Mouse (Mus musculus) liver, embryonic 12.5 days (tissue): ENCODE measurements around the gene Serpina1c. TPM values are rescaled to one million over a fixed set of nuclear protein-coding genes. Genes with fewer than 3 reads are reported as not detected.
"Not testable (repeated sequence)": the region's sequence is repeated elsewhere in the genome, so short reads cannot be mapped to it uniquely, and the experiment has no call there.

Experiments
- ATAC-seq: fragments of 200-750 bp; cut with Nextera tagmentation; 2 replicates; pipeline ENCODE4 v1.8.0; 2017; ENCODE audit warnings: moderate number of reproducible peaks, mild to moderate bottlenecking, moderate library complexity
- H3K27ac ChIP-seq: fragments of 300-500 bp; sonication (generic); 2 replicates; pipeline ENCODE4 v1.5.1; 2016; ENCODE audit warnings: mild to moderate bottlenecking
- H3K27me3 ChIP-seq: fragments of 300-500 bp; sonication (generic); replicated peaks from 2 replicates; pipeline ENCODE4 v1.6.1; 2016; ENCODE audit warnings: mild to moderate bottlenecking, moderate library complexity
- H3K36me3 ChIP-seq: fragments of 300-500 bp; sonication (generic); 2 replicates; pipeline ENCODE4 v1.6.1; 2016; ENCODE audit warnings: mild to moderate bottlenecking, moderate library complexity
- H3K4me1 ChIP-seq: fragments of 300-500 bp; sonication (generic); 2 replicates; pipeline ENCODE4 v1.6.1; 2016
- H3K4me2 ChIP-seq: fragments of 300-500 bp; sonication (generic); 2 replicates; pipeline ENCODE4 v1.6.1; 2016; ENCODE audit warnings: mild to moderate bottlenecking, moderate library complexity
- H3K4me3 ChIP-seq: fragments of 300-500 bp; sonication (generic); 2 replicates; pipeline ENCODE4 v1.5.1; 2016; ENCODE audit warnings: mild to moderate bottlenecking, moderate library complexity
- H3K9ac ChIP-seq: fragments of 300-500 bp; sonication (generic); 2 replicates; pipeline ENCODE4 v1.6.1; 2016; ENCODE audit warnings: mild to moderate bottlenecking, moderate library complexity
- H3K9me3 ChIP-seq: fragments of 300-500 bp; sonication (generic); replicated peaks from 2 replicates; pipeline ENCODE4 v1.6.1; 2016; ENCODE audit warnings: mild to moderate bottlenecking, moderate library complexity
- WGBS: fragments of 180-500 bp; shearing (Covaris S2); methylation state at CpG from one replicate; pipeline ENCODE4 v1.1.7; 2016; ENCODE audit not compliant: insufficient replicate concordance; 5-methylcytosine and 5-hydroxymethylcytosine counted together
- polyA plus RNA-seq: library from polyadenylated mRNA; unstranded; fragments of >200 nt; fragmentation: Nextera tagmentation; extraction: Ambion mirVana; gene quantifications from 2 replicates; pipeline ENCODE4 v1.2.1, GENCODE M21; 2016

Gene Serpina1c
- 33.5 and 36.9 TPM in 2 replicates for polyA plus RNA-seq

DNA sequence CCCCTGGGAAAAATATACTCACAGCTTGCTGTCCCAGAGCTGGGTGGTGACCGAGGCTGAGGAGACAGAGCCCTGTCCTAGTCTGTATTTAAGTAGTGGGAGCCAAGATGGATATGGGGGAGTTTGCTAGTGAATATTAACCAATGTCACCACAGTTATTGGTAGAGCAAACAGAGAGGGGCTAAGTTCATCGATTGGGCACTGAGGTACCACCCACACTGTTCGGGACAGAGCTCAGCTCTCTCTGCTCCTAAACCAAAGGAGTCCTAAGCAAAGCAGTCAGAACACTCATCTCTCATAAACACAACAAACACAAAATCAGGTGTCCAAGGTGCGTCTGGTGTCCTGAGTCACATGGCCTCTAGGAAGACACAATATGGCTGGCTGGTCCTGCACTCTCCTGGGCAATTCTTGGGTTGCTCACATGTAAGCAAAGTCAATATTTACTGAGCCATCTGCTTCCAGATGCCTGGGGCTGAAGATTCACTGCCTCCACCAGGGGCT, at the start of gene Serpina1c:
Serpina1c (minus strand) TSS at position 51 of the 504 bp plus-strand sequence.
- ATAC-seq, H3K36me3 ChIP-seq, H3K9me3 ChIP-seq, H3K4me3 ChIP-seq, H3K4me1 ChIP-seq, H3K9ac ChIP-seq, H3K27me3 ChIP-seq, H3K27ac ChIP-seq: not testable (repeated sequence)
- 0 out of 2 replicates have a peak within 1 kb of the TSS, but pooled peaks have one; percentile 18 for H3K4me2 ChIP-seq
- WGBS, result 56% methylated on average over 4 of the region's 4 CpGs

DNA sequence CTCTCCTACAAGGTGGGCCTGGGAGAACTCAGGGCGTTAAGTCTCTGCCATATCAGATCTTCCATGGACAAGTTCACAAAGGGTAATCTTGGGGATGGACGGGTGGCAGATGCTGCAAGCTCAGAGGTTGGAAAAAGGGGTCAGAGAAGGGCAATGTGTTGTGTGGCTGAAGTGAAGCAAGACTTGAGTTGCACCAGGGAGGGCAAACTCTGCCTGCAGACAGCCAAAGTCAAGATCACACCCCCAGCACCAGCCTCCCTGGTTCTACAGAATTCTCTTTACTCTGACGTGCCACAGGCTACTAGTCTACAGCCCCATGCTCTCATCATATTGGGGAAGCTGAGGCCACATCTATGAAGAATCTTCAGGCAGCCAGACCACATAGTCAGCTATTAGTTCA, 48.3 kb upstream of the Serpina1c start:
- ATAC-seq, result not testable (repeated sequence)

DNA sequence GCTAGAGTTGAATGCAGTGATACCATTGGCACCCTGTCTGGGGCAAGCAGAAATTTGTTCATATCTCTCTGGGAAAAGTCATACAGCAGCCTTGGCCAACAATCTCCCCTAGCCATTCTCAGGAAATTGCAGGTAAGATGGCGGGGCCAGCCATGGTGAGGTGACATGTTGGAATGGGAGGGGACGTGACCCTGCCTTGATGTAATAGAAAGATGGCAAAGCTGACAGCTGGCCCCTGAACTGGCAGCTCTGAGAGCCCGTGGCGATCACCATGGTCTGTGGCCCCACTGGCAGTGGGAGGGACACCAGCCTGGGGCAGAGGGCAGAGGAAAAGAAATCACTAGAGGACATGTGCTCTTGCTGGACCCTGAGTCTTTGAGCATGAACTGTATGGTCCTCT, 41.6 kb upstream of the Serpina1c start:
- H3K9ac ChIP-seq, result no peak overlapping the region
- H3K9me3 ChIP-seq, result 0 out of 2 replicates have a peak, but pooled peaks cover 17% of the 10 kb centered on the region
- no peak for ATAC-seq
- H3K27ac ChIP-seq, result no peak overlapping the region
- H3K4me3 ChIP-seq, result no peak overlapping the region
- no peak overlapping the region for H3K4me2 ChIP-seq
- H3K4me1 ChIP-seq, result no peaks in the 10 kb centered on the region
- H3K36me3 ChIP-seq, result no peaks in the 10 kb centered on the region
- WGBS, result 70% methylated on average over 4 of the region's 4 CpGs
- H3K27me3 ChIP-seq, result no peaks in the 10 kb centered on the region

More for the DNA sequence above, 48.3 kb upstream of the Serpina1c start:
- not testable (repeated sequence) for H3K27ac ChIP-seq, H3K4me1 ChIP-seq, H3K4me2 ChIP-seq, H3K4me3 ChIP-seq, H3K27me3 ChIP-seq, H3K36me3 ChIP-seq, H3K9me3 ChIP-seq, H3K9ac ChIP-seq
- WGBS, result 69% methylated on average over 3 of the region's 3 CpGs

- 79% methylated on average over 12 of the region's 16 CpGs for WGBS
- H3K9me3 ChIP-seq, H3K4me1 ChIP-seq, H3K4me2 ChIP-seq, H3K4me3 ChIP-seq, H3K27ac ChIP-seq, H3K27me3 ChIP-seq, ATAC-seq, H3K36me3 ChIP-seq, H3K9ac ChIP-seq: not testable (repeated sequence)
Observed at GRCm38 (mm10) chr12:103909181-103909580, 4.5 kb upstream of the Serpina1c start.

DNA sequence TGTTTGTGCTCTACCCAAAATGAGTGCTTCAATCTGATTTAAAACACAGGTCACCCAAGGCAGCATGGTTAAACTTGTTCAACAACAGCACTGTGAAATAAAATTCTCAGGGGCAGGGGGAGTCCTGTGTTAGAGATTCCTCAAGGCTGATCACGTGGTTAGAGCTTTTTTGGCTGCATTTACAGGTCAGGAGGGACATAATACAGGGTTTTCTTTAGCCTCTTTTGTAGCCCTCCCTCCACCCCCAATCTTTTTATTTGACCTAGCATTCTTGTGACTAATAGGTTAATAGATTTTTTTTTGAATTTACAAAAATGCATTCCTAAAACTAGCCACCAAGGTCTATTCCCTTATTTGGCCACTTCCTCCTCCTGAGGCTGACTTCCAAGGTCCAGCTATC, 3.1 kb upstream of the Serpina1c start:
- not testable (repeated sequence) for H3K9me3 ChIP-seq, H3K4me2 ChIP-seq, ATAC-seq, H3K27me3 ChIP-seq, H3K36me3 ChIP-seq, H3K4me1 ChIP-seq, H3K27ac ChIP-seq, H3K4me3 ChIP-seq, H3K9ac ChIP-seq
- 34% methylated on average over 1 of the region's 1 CpGs for WGBS

DNA sequence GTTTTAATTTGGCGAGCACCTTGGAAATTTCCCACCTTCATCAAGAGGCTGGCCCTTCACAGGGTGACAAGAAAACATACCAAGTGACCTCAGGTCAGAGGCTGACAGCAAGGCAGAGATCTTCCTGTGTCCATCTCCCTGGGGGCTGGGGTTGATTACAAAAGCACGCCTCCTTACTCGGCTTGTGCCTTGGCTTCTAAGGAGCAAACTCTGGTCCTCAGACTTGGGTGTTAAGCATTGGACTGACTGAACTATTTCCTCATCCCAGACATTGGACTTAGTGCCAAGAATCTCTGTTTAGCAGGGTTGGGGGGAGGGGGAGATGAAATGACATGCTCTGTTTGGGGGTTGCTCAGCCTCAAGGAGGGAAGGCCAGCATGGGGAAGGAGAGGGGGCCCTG, 2.8 kb downstream of the Serpina1c start:
- H3K27me3 ChIP-seq, result not testable (repeated sequence)

DNA sequence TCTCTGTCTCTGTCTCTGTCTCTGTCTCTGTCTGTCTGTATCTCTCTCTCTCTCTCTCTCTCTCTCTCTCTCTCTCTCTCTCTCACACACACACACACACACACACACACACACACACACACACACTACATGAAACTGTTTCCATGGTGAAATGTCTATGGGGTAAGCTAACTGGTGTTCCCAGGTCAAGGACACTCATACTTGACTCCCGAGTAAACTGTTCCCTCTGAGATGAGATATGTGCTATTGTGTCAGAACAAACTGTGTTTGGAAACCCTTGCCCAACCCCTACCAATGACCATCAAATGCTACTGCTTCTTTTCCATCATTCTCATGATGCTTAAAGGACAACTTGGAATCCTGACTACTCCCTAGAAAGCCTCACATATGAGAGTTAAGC, 37.8 kb downstream of the Serpina1c start:
- not testable (repeated sequence) for H3K4me1 ChIP-seq, ATAC-seq, H3K27ac ChIP-seq, H3K9me3 ChIP-seq, H3K36me3 ChIP-seq, H3K27me3 ChIP-seq, H3K4me2 ChIP-seq, H3K4me3 ChIP-seq, H3K9ac ChIP-seq
- 41% methylated on average over 1 of the region's 1 CpGs for WGBS

More for the DNA sequence above, 2.8 kb downstream of the Serpina1c start:
- H3K27ac ChIP-seq, H3K36me3 ChIP-seq, H3K4me1 ChIP-seq, H3K4me3 ChIP-seq, H3K4me2 ChIP-seq, H3K9ac ChIP-seq, ATAC-seq, H3K9me3 ChIP-seq: not testable (repeated sequence)
- 74% methylated on average over 3 of the region's 3 CpGs for WGBS

DNA sequence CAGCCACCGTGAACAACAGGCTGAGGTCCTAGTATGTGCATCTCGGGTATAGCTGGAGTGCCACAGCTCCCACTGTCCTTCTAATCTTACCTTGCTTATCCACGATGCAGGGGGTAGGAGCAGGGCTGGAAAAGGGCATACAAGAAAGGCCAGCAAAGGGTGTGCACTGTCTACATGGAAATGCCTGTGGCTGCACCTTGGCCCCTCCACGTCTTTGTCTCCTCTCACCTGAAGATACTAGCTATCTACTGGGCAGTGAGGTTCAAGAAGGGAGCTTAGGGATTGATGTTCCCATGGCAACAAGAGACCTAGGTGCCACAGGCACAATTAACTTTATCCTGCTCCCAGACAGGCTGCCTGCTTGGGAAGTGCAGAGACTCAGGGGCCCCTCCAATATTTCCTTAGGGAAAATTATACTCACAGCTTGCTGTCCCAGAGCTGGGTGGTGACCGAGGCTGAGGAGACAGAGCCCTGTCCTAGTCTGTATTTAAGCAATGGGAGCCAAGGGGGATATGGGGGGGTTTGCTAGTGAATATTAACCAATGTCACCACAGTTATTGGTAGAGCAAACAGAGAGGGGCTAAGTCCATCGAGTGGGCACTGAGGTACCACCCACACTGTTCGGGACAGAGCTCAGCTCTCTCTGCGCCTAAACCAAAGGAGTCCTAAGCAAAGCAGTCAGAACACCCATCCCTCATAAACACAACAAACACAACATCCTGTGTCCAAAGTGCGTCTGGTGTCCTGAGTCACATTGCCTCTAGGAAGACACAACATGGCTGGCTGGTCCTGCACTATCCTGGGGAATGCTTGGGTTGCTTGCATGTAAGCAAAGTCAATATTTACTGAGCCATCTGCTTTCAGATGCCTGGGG, 41.3 kb downstream of the Serpina1c start, which contains the start of gene Serpina1a:
Serpina1a (minus strand) TSS at position 462 of the 874 bp plus-strand sequence.
- H3K4me1 ChIP-seq, H3K9me3 ChIP-seq, H3K27ac ChIP-seq, ATAC-seq, H3K27me3 ChIP-seq, H3K9ac ChIP-seq, H3K36me3 ChIP-seq: not testable (repeated sequence)
- WGBS, result 59% methylated on average over 9 of the region's 9 CpGs
- peak within 1 kb of the TSS; percentile 35 for H3K4me3 ChIP-seq
- H3K4me2 ChIP-seq, result peak within 1 kb of the TSS; percentile 35

DNA sequence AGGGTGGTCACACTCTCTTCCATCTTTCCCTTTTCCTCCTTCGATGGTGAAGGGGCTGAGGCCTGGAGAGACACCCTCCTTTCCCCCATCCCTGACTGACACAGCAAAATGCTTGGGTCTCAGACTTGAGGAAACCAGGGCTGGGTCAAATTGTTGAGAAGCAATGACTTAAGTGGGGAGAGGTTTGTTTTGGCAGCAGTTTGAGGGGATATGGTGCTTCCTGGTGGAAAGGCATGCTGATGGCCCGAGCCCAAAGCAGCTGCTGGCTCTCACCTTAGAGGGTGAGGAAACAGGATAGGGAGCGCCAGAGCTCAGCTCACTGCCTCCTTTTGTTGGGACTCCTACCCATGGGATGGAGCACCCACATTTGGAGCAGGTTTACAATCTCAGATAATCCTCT, 43.7 kb downstream of the Serpina1c start:
- Histone ChIP-seq H3K36me3 (no peaks in the 10 kb centered on the region), H3K4me2 (peak overlapping the region; percentile 0; the same call in 1 of the 2 replicates), H3K9me3 (0 out of 2 replicates have a peak, but pooled peaks cover 8% of the 10 kb centered on the region), H3K4me1 (no peaks in the 10 kb centered on the region), H3K4me3 (no peak overlapping the region), H3K27me3 (no peaks in the 10 kb centered on the region), H3K9ac (no peak overlapping the region), H3K27ac (no peak overlapping the region)
- no peak for ATAC-seq
- WGBS, result 41% methylated on average over 3 of the region's 3 CpGs

GRCm38 (mm10) chr12:103860571-103860970, 44.1 kb downstream of the Serpina1c start:
- not testable (repeated sequence) for H3K36me3 ChIP-seq, H3K27ac ChIP-seq, ATAC-seq, H3K27me3 ChIP-seq, H3K4me1 ChIP-seq, H3K4me3 ChIP-seq, H3K9ac ChIP-seq, H3K9me3 ChIP-seq
- WGBS, result 47% methylated on average over 3 of the region's 4 CpGs
- H3K4me2 ChIP-seq, result peak overlapping the region; percentile 0; the same call in 1 of the 2 replicates

DNA sequence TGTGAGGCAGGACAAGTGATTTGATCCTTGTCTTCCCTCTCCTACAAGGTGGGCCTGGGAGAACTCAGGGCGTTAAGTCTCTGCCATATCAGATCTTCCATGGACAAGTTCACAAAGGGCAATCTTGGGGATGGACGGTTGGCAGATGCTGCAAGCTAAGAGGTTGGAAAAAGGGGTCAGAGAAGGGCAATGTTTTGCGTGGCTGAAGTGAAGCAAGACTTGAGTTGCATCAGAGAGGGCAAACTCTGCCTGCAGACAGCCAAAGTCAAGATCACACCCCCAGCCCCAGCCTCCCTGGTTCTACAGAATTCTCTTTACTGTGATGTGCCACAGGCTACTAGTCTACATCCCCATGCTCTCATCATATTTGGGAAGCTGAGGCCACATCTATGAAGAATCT, 45.1 kb downstream of the Serpina1c start:
- 43% methylated on average over 3 of the region's 3 CpGs for whole genome bisulfite sequencing

GRCm38 (mm10) chr12:103853032-103853431, 51.7 kb downstream of the Serpina1c start:
- not testable (repeated sequence) for H3K4me1 ChIP-seq, H3K27me3 ChIP-seq, ATAC-seq, H3K4me2 ChIP-seq, H3K36me3 ChIP-seq, H3K9ac ChIP-seq, H3K4me3 ChIP-seq, H3K27ac ChIP-seq, H3K9me3 ChIP-seq
- WGBS, result 72% methylated on average over 2 of the region's 2 CpGs

More for the DNA sequence above, 45.1 kb downstream of the Serpina1c start:
- not testable (repeated sequence) for H3K4me3 ChIP-seq, H3K36me3 ChIP-seq, H3K27me3 ChIP-seq, H3K9me3 ChIP-seq, H3K9ac ChIP-seq, H3K4me2 ChIP-seq, H3K27ac ChIP-seq, H3K4me1 ChIP-seq, ATAC-seq
